Mouse (Mus musculus): ENCODE measurements around the gene Usf2. TPM values are rescaled to one million over a fixed set of nuclear protein-coding genes. Genes with fewer than 3 reads are reported as not detected.

The Usf2 gene
- polyA plus RNA-seq, 1 experiment from 2014 or later = 13.3 TPM

GRCm38 (mm10) chr7:30964366-30964765, 7.8 kb upstream of the Usf2 start:
- no peak overlapping the region for H3K27ac ChIP-seq (ENCODE audit: low read depth, low read length)
- no peak for ATAC-seq

DNA sequence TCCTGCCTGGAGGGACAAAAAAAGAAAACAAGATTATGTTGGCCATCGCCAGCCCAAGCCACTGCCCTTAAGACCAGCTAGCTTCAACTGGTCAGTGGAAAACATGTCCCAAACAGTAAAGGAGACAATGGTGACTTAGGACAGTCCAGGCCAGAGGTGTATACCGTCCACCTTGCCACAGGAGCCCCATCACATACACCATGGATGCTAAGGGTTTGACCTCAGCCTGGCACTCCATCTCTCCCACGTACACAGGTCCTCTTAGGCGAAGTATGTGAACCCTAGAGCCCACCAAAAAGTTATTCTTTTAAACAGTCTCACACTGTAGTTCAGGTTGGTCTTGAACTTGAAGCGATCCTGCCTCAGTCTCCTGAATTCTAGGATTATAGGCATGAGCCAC, 6.3 kb upstream of the Usf2 start:
- Histone ChIP-seq H3K36me3 (ENCODE audit: control insufficient read depth, insufficient read depth) (peaks cover 33% of the 10 kb centered on the region), H3K9ac (ENCODE audit: low read depth, low read length) (no peak overlapping the region), H3K27ac (ENCODE audit: low read depth, low read length) (no peak overlapping the region), H3K9me3 (ENCODE audit: control insufficient read depth) (no peaks in the 10 kb centered on the region), H3K4me2 (replicated peaks; ENCODE audit: low read depth) (no peak overlapping the region), H3K27me3 (replicated peaks; ENCODE audit: control insufficient read depth, insufficient read depth, low read length) (no peaks in the 10 kb centered on the region), H3K4me3 (ENCODE audit: low read depth, low read length) (no peak overlapping the region), H3K4me1 (replicated peaks; ENCODE audit: control insufficient read depth, insufficient read depth, low read length) (peaks cover 4% of the 10 kb centered on the region; the same call in 1 of the 2 replicates)
- TF ChIP-seq CTCF (IDR thresholded peaks at IDR 0.05; ENCODE audit: low read depth) = no peak
- 93% methylated on average over 5 of the region's 5 CpGs for WGBS
- no peak for ATAC-seq

More at GRCm38 (mm10) chr7:30964366-30964765, 7.8 kb upstream of the Usf2 start:
- no peaks in the 10 kb centered on the region for H3K27me3 ChIP-seq (replicated peaks; ENCODE audit: control insufficient read depth, insufficient read depth, low read length)
- no peak overlapping the region for H3K4me2 ChIP-seq (replicated peaks; ENCODE audit: low read depth)
- no peak overlapping the region for H3K4me3 ChIP-seq (ENCODE audit: low read depth, low read length)
- peaks cover 25% of the 10 kb centered on the region for H3K36me3 ChIP-seq (ENCODE audit: control insufficient read depth, insufficient read depth)
- 0 out of 2 replicates have a peak, but pooled peaks cover 5% of the 10 kb centered on the region for H3K4me1 ChIP-seq (replicated peaks; ENCODE audit: control insufficient read depth, insufficient read depth, low read length)
- TF ChIP-seq CTCF (IDR thresholded peaks at IDR 0.05; ENCODE audit: low read depth) = no peak
- 83% methylated on average over 7 of the region's 7 CpGs for WGBS
- no peaks in the 10 kb centered on the region for H3K9me3 ChIP-seq (ENCODE audit: control insufficient read depth)
- no peak overlapping the region for H3K9ac ChIP-seq (ENCODE audit: low read depth, low read length)

DNA sequence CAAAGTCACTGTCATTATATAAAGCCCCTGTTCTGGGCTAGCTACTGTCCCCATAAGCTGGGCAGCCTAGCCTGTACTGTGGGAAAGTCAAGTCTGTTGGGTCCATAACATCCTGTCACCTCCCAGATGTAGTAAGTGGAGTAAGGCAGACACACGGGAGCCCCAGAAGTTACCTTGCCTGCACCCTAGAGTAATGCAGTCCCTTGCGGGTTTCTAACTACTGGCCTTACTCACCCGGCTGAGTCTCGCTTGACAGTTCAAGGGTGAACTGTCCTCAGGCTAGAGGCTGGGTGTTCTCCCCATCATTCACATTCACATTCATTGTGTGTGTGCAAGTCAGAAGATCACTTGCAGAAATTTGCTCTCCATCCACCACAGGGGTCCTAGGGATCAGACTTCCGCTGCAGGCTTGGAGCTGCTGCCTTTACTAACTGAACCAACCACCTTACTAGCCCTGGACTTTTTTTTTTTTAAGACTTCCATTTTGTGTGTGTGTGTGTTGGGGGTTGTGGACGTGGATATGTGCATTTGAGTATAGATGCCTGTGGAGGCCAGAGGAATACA, 3.3 kb upstream of the Usf2 start:
- ATAC-seq = no peak
- Histone ChIP-seq H3K9ac (ENCODE audit: low read depth, low read length) (no peak overlapping the region), H3K36me3 (ENCODE audit: control insufficient read depth, insufficient read depth) (peaks cover 33% of the 10 kb centered on the region), H3K9me3 (ENCODE audit: control insufficient read depth) (no peaks in the 10 kb centered on the region), H3K27me3 (replicated peaks; ENCODE audit: control insufficient read depth, insufficient read depth, low read length) (no peaks in the 10 kb centered on the region), H3K4me2 (replicated peaks; ENCODE audit: low read depth) (no peak overlapping the region), H3K27ac (ENCODE audit: low read depth, low read length) (no peak overlapping the region; the same call in 1 of the 2 replicates), H3K4me3 (ENCODE audit: low read depth, low read length) (no peak overlapping the region), H3K4me1 (replicated peaks; ENCODE audit: control insufficient read depth, insufficient read depth, low read length) (peaks cover 4% of the 10 kb centered on the region; the same call in 1 of the 2 replicates)
- WGBS = 81% methylated on average over 6 of the region's 6 CpGs
- TF ChIP-seq CTCF (IDR thresholded peaks at IDR 0.05; ENCODE audit: low read depth) = no peak

DNA sequence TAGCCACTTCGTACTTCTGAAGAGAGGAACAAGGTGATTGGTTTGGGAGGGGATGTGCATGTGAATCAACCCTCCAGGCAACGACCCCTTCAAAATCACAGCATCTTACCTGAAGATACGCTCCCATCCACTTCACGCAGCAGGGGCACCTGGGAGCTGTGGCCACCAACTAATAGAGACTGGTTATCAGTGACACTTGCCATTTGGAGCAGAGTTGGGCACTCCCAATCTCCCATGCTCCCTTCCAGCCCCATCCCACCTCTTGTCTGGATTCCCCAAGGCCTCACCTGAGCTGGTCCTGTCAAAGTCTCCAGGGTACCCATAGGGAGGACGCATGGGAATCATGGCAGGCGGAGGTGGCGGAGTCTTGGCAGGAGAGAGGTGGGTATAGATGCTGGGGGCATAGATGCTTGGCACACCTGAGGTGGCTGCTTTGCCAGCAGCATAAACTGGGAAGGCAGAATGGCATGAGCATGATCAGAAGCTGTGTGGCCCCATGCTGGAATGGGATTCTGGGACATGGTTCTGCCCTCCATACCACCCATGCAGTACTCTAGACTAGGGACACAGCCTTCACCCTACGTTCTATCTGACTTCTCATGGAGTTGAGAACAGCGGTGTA, 2.4 kb upstream of the Usf2 start:
- Histone ChIP-seq H3K9ac (ENCODE audit: low read depth, low read length) (no peak overlapping the region), H3K4me2 (replicated peaks; ENCODE audit: low read depth) (no peak overlapping the region), H3K9me3 (ENCODE audit: control insufficient read depth) (no peaks in the 10 kb centered on the region), H3K27me3 (replicated peaks; ENCODE audit: control insufficient read depth, insufficient read depth, low read length) (no peaks in the 10 kb centered on the region), H3K36me3 (ENCODE audit: control insufficient read depth, insufficient read depth) (peaks cover 39% of the 10 kb centered on the region), H3K4me3 (ENCODE audit: low read depth, low read length) (no peak overlapping the region), H3K4me1 (replicated peaks; ENCODE audit: control insufficient read depth, insufficient read depth, low read length) (peaks cover 4% of the 10 kb centered on the region; the same call in 1 of the 2 replicates), H3K27ac (ENCODE audit: low read depth, low read length) (no peak overlapping the region)
- no peak for ATAC-seq
- WGBS = 93% methylated on average over 9 of the region's 9 CpGs
- TF ChIP-seq CTCF (IDR thresholded peaks at IDR 0.05; ENCODE audit: low read depth) = no peak

DNA sequence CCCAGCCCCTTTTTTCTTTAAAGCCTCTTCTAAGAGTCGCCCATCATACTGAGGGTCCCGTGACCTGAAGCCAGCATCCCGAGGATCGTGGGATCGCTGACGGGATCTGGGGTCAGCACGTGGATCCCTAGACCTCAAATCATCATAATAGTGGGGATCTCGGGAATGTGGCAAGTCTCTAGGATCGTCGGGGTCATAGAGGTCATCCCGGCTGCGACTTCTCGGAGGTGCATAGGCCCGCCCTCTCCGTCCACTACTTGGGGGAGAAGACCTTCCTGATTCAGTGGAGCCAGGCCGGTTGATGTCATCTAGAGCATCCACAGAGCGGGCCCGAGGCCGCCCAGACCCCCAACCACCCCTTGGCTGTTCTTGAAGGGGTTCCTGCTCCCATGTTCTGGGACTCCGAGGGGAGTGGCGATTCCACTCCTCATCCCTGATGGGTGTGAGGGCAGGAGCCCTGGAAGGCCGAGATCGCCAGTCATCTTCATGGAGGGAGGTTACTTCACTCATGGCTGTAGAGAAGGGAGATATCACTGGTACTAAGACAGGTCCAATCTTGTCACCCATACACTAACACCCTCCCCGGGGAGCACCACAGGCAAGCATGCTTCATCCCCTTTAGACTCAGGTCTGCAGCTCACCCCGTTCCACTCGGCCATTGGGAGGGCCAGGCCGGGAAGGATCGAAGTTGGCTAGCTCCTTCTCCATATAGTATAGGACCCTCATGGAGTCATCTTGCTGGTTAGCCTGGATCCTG, 1.7 kb upstream of the Usf2 start:
- no peak for ATAC-seq
- H3K27ac ChIP-seq (ENCODE audit: low read depth, low read length) = 0 out of 2 replicates have a peak overlapping the region, but pooled peaks have one; percentile 7
- TF ChIP-seq CTCF (IDR thresholded peaks at IDR 0.05; ENCODE audit: low read depth) = no peak
- H3K4me3 ChIP-seq (ENCODE audit: low read depth, low read length) = peak overlapping the region; percentile 92
- H3K4me2 ChIP-seq (replicated peaks; ENCODE audit: low read depth) = peak overlapping the region; percentile 92
- no peaks in the 10 kb centered on the region for H3K9me3 ChIP-seq (ENCODE audit: control insufficient read depth)
- H3K27me3 ChIP-seq (replicated peaks; ENCODE audit: control insufficient read depth, insufficient read depth, low read length) = no peaks in the 10 kb centered on the region
- peaks cover 46% of the 10 kb centered on the region for H3K36me3 ChIP-seq (ENCODE audit: control insufficient read depth, insufficient read depth)
- H3K4me1 ChIP-seq (replicated peaks; ENCODE audit: control insufficient read depth, insufficient read depth, low read length) = peaks cover 4% of the 10 kb centered on the region; the same call in 1 of the 2 replicates
- 64% methylated on average over 28 of the region's 28 CpGs for WGBS
- H3K9ac ChIP-seq (ENCODE audit: low read depth, low read length) = peak overlapping the region; percentile 100

- peaks cover 55% of the 10 kb centered on the region for H3K36me3 ChIP-seq (ENCODE audit: control insufficient read depth, insufficient read depth)
- peak overlapping the region; percentile 92 for H3K4me2 ChIP-seq (replicated peaks; ENCODE audit: low read depth)
Measured at GRCm38 (mm10) chr7:30957367-30957783, 772 bp upstream of the Usf2 start.

More at GRCm38 (mm10) chr7:30957367-30957783, 772 bp upstream of the Usf2 start:
- H3K4me1 ChIP-seq (replicated peaks; ENCODE audit: control insufficient read depth, insufficient read depth, low read length) = peaks cover 4% of the 10 kb centered on the region; the same call in 1 of the 2 replicates
- peak overlapping the region; percentile 99 for H3K27ac ChIP-seq (ENCODE audit: low read depth, low read length)
- H3K4me3 ChIP-seq (ENCODE audit: low read depth, low read length) = peak overlapping the region; percentile 92
- peak overlapping the region; percentile 100 for H3K9ac ChIP-seq (ENCODE audit: low read depth, low read length)
- no peaks in the 10 kb centered on the region for H3K9me3 ChIP-seq (ENCODE audit: control insufficient read depth)
- ATAC-seq = peak; percentile 80
- no peak for TF ChIP-seq CTCF (IDR thresholded peaks at IDR 0.05; ENCODE audit: low read depth)
- H3K27me3 ChIP-seq (replicated peaks; ENCODE audit: control insufficient read depth, insufficient read depth, low read length) = no peaks in the 10 kb centered on the region
- WGBS = 0% methylated on average over 37 of the region's 43 CpGs
